Mouse (Mus musculus): Measurements from ENCODE around the gene Gjc1. TPM values are rescaled to one million over a fixed set of nuclear protein-coding genes. Genes with fewer than 3 reads are reported as not detected.

Gene Gjc1
- polyA plus RNA-seq, 1 experiment from 2014 or later = 79.0 TPM

DNA sequence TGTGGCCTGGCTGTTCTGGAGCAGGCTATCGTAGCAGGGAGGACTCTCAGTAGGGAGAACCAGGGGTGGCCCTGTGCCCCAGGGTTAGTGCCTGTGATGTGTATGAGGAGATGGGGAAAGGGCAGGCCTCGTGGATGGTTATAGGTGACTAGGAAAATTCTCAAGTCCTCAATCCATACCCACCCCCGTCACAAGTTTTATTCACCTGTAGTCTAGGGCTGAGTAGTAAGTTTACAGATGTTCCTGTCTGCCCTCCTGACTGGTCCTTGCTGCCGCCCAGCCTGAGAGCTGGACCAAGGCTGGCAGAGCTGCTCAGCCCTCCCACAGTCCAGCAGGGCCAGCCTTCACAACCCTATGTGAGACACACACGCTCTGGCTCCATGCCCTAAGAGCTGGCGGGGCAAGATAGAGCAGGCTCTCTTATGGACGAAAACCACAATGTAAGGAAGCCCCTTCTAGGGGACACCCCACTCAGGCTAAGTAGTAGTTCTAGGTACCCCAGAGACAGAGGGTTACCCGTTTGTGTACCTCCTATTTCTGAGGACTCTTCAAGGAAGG lies 40.3 kb downstream of the Gjc1 start:
- Histone ChIP-seq H3K4me1 (peaks cover 24% of the 10 kb centered on the region), H3K4me3 (no peak overlapping the region), H3K27me3 (peaks cover 24% of the 10 kb centered on the region), H3K27ac (replicated peaks) (no peak overlapping the region), H3K9ac (replicated peaks) (no peak overlapping the region), H3K36me3 (peaks cover 9% of the 10 kb centered on the region; the same call in 1 of the 2 replicates), H3K4me2 (replicated peaks) (no peak overlapping the region), H3K9me3 (no peaks in the 10 kb centered on the region)
- WGBS = 80% methylated on average over 8 of the region's 8 CpGs
- no peak for ATAC-seq (ENCODE audit: low FRiP score, low read depth)

- 34% methylated on average over 5 of the region's 5 CpGs for WGBS
Measured at GRCm38 (mm10) chr11:102778597-102778996, 40.9 kb downstream of the Gjc1 start.

GRCm38 (mm10) chr11:102778165-102778564 lies 41.3 kb downstream of the Gjc1 start:
- peaks cover 9% of the 10 kb centered on the region; the same call in 1 of the 2 replicates for H3K36me3 ChIP-seq
- H3K4me1 ChIP-seq = peaks cover 31% of the 10 kb centered on the region
- H3K4me3 ChIP-seq = no peak overlapping the region; the same call in 1 of the 2 replicates
- H3K9me3 ChIP-seq = no peaks in the 10 kb centered on the region
- H3K4me2 ChIP-seq (replicated peaks) = peak overlapping the region; percentile 45
- ATAC-seq (ENCODE audit: low FRiP score, low read depth) = no peak
- peaks cover 24% of the 10 kb centered on the region for H3K27me3 ChIP-seq
- H3K27ac ChIP-seq (replicated peaks) = no peak overlapping the region
- WGBS = 33% methylated on average over 14 of the region's 14 CpGs
- peak overlapping the region; percentile 48; the same call in 1 of the 2 replicates for H3K9ac ChIP-seq (replicated peaks)

More at GRCm38 (mm10) chr11:102778597-102778996, 40.9 kb downstream of the Gjc1 start:
- no peak overlapping the region for H3K4me2 ChIP-seq (replicated peaks)
- peaks cover 9% of the 10 kb centered on the region; the same call in 1 of the 2 replicates for H3K36me3 ChIP-seq
- no peak for ATAC-seq (ENCODE audit: low FRiP score, low read depth)
- peaks cover 26% of the 10 kb centered on the region for H3K4me1 ChIP-seq
- no peaks in the 10 kb centered on the region for H3K9me3 ChIP-seq
- no peak overlapping the region for H3K27ac ChIP-seq (replicated peaks)
- peaks cover 24% of the 10 kb centered on the region for H3K27me3 ChIP-seq
- H3K4me3 ChIP-seq = no peak overlapping the region
- no peak overlapping the region for H3K9ac ChIP-seq (replicated peaks)

GRCm38 (mm10) chr11:102777598-102777997 lies 41.9 kb downstream of the Gjc1 start:
- Histone ChIP-seq H3K9me3 (no peaks in the 10 kb centered on the region), H3K27ac (replicated peaks) (peak overlapping the region; percentile 47), H3K4me2 (replicated peaks) (peak overlapping the region; percentile 45), H3K4me1 (peaks cover 36% of the 10 kb centered on the region), H3K4me3 (peak overlapping the region; percentile 23), H3K36me3 (peaks cover 9% of the 10 kb centered on the region; the same call in 1 of the 2 replicates), H3K27me3 (peaks cover 24% of the 10 kb centered on the region), H3K9ac (replicated peaks) (peak overlapping the region; percentile 48; the same call in 1 of the 2 replicates)
- no peak for ATAC-seq (ENCODE audit: low FRiP score, low read depth)
- WGBS = 29% methylated on average over 19 of the region's 21 CpGs

GRCm38 (mm10) chr11:102774621-102775141 lies 44.8 kb downstream of the Gjc1 start:
- H3K9ac ChIP-seq (replicated peaks) = peak overlapping the region; percentile 78
- peak overlapping the region; percentile 90 for H3K27ac ChIP-seq (replicated peaks)
- H3K4me2 ChIP-seq (replicated peaks) = peak overlapping the region; percentile 93
- ATAC-seq (ENCODE audit: low FRiP score, low read depth) = peak; percentile 75
- H3K4me3 ChIP-seq = peak overlapping the region; percentile 60
- H3K27me3 ChIP-seq = peaks cover 34% of the 10 kb centered on the region
- 3% methylated on average over 25 of the region's 25 CpGs for WGBS
- no peaks in the 10 kb centered on the region for H3K9me3 ChIP-seq
- H3K4me1 ChIP-seq = peaks cover 59% of the 10 kb centered on the region
- peaks cover 9% of the 10 kb centered on the region; the same call in 1 of the 2 replicates for H3K36me3 ChIP-seq

DNA sequence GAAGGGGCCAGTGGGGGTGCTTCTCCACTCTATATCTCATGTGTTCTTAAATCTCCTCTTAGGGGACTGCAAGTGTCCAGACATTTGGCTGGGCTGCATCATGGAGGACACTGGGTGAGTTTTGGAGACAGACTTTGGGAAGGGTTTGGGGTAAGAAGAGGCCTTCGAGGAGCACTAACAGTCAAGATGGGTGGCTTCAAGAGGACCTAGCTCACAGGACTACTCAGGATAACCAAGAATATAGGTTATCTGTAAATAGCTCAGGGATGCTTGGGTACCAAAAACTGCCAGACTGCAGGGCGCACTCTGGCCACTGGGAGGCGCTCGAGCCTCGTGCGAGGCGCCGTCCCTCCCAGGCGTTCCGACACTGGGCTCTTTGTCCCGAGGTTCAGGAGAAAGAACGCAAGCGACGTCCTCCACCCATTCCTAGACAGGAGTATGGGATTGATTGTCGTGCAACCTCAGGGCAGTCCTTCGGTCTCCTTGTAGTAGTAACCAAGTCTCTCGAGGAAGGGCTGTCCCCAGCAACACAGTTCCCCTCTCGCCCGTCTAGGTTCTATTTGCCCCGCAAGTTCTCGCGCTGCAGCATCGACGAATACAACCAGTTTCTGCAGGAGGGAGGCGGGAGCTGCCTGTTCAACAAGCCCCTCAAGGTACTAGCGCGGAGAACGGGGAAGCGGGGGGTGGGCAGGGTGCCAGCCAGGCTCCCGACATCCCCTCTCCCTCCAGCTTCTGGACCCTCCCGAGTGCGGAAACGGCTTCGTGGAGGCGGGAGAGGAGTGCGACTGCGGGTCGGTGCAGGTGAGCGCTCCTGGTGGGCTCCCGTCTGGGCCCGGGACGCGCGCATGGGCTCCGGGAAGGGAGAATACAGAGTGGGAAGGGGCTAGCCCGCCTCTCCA lies 45.5 kb downstream of the Gjc1 start:
- H3K4me3 ChIP-seq = peak overlapping the region; percentile 60
- peaks cover 61% of the 10 kb centered on the region for H3K4me1 ChIP-seq
- peak overlapping the region; percentile 90 for H3K27ac ChIP-seq (replicated peaks)
- H3K4me2 ChIP-seq (replicated peaks) = peak overlapping the region; percentile 93
- under 1% methylated on average over 46 of the region's 46 CpGs for WGBS
- peaks cover 32% of the 10 kb centered on the region for H3K27me3 ChIP-seq
- peak overlapping the region; percentile 78 for H3K9ac ChIP-seq (replicated peaks)
- H3K9me3 ChIP-seq = no peaks in the 10 kb centered on the region
- peaks cover 9% of the 10 kb centered on the region; the same call in 1 of the 2 replicates for H3K36me3 ChIP-seq
- peak; percentile 24 for ATAC-seq (ENCODE audit: low FRiP score, low read depth)

GRCm38 (mm10) chr11:102772771-102773700 lies 46.5 kb downstream of the Gjc1 start:
- Histone ChIP-seq H3K27ac (replicated peaks) (peak overlapping the region; percentile 90), H3K36me3 (peaks cover 9% of the 10 kb centered on the region; the same call in 1 of the 2 replicates), H3K9ac (replicated peaks) (peak overlapping the region; percentile 49; the same call in 1 of the 2 replicates), H3K4me1 (peaks cover 60% of the 10 kb centered on the region), H3K27me3 (peaks cover 28% of the 10 kb centered on the region), H3K9me3 (no peaks in the 10 kb centered on the region), H3K4me2 (replicated peaks) (peak overlapping the region; percentile 36), H3K4me3 (no peak overlapping the region)
- ATAC-seq (ENCODE audit: low FRiP score, low read depth) = no peak
- 66% methylated on average over 18 of the region's 18 CpGs for WGBS

DNA sequence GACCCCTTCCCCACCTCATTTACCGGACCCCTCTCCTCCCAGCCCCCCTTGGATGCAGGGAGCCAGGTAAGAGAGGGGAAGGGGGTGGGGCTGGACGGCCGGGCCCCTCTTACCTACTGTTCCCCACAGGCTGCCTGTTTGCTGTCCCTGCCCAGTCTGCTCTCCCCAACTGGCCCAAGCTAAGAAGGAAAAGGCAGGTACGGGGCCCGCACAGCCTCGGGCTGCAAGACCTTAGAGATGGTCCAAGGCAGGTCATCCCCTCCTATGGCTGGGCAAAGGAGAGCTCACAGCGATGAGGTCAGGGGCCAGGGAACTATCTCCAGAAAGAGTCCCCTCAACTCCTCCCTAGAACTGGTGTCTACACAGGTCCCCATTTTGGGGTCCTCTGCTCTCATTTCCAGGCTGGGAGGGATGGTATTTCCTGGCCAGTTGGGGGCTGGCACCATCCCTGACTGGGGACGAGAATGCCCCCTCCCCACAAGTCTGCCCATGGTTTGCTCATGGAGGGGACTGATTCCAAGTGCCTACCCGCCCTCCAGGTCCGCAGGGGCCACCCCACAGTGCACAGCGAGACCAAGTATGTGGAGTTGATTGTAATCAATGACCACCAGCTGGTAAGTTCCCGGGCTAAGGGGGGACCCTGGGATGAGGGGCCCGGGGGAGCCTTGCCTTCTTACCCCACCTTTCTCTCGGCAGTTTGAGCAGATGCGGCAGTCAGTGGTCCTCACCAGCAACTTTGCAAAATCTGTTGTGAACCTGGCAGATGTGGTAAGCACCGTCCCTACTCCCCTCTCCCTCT lies 47.4 kb downstream of the Gjc1 start:
- H3K36me3 ChIP-seq = peaks cover 8% of the 10 kb centered on the region; the same call in 1 of the 2 replicates
- peak overlapping the region; percentile 8; the same call in 1 of the 2 replicates for H3K4me3 ChIP-seq
- H3K27me3 ChIP-seq = peaks cover 24% of the 10 kb centered on the region
- H3K9me3 ChIP-seq = no peaks in the 10 kb centered on the region
- H3K4me1 ChIP-seq = peaks cover 59% of the 10 kb centered on the region
- peak overlapping the region; percentile 49; the same call in 1 of the 2 replicates for H3K9ac ChIP-seq (replicated peaks)
- H3K27ac ChIP-seq (replicated peaks) = peak overlapping the region; percentile 90
- H3K4me2 ChIP-seq (replicated peaks) = peak overlapping the region; percentile 36
- 20% methylated on average over 16 of the region's 16 CpGs for WGBS
- ATAC-seq (ENCODE audit: low FRiP score, low read depth) = no peak

- H3K9me3 ChIP-seq = no peaks in the 10 kb centered on the region
- WGBS = 49% methylated on average over 15 of the region's 15 CpGs
- H3K27ac ChIP-seq (replicated peaks) = peak overlapping the region; percentile 46
- no peak for ATAC-seq (ENCODE audit: low FRiP score, low read depth)
- peaks cover 61% of the 10 kb centered on the region for H3K4me1 ChIP-seq
- no peaks in the 10 kb centered on the region for H3K36me3 ChIP-seq
- peaks cover 13% of the 10 kb centered on the region; the same call in 1 of the 2 replicates for H3K27me3 ChIP-seq
- H3K4me3 ChIP-seq = no peak overlapping the region
- H3K9ac ChIP-seq (replicated peaks) = no peak overlapping the region; the same call in 1 of the 2 replicates
- H3K4me2 ChIP-seq (replicated peaks) = no peak overlapping the region
Measured at GRCm38 (mm10) chr11:102770662-102771435, 48.7 kb downstream of the Gjc1 start.
